Mouse (Mus musculus) heart, embryonic 11.5 days (tissue): ENCODE measurements at regions not wholly inside any gene's neighbourhood (a gene's known extent, or its start where the extent isn't known, plus 50 kb on each side); places are given as distances from the start of the nearest gene placed in this dataset.

Source experiments
- ATAC-seq: fragments of 200-750 bp; cut with Nextera tagmentation; replicated peaks from 2 replicates; pipeline ENCODE4 v1.8.0; 2017; ENCODE audit warnings: moderate library complexity; ENCODE audit not compliant: insufficient number of reproducible peaks, low FRiP score, low TSS enrichment
- H3K27ac ChIP-seq: fragments of 300-500 bp; sonication (generic); 2 replicates; pipeline ENCODE4 v1.5.1; 2014; ENCODE audit warnings: mild to moderate bottlenecking, low read depth, low read length
- H3K27me3 ChIP-seq: fragments of 300-500 bp; sonication (generic); 2 replicates; pipeline ENCODE4 v1.6.1; 2014; ENCODE audit warnings: mild to moderate bottlenecking, low read length, mixed read lengths; ENCODE audit not compliant: control insufficient read depth, insufficient read depth
- H3K36me3 ChIP-seq: fragments of 300-500 bp; sonication (generic); 2 replicates; pipeline ENCODE4 v1.6.1; 2014; ENCODE audit warnings: mild to moderate bottlenecking, low read length, moderate library complexity, mixed read lengths; ENCODE audit not compliant: control insufficient read depth, insufficient read depth
- H3K4me1 ChIP-seq: fragments of 300-500 bp; sonication (generic); 2 replicates; pipeline ENCODE4 v1.6.1; 2014; ENCODE audit warnings: low read length; ENCODE audit not compliant: control insufficient read depth, insufficient read depth
- H3K4me2 ChIP-seq: fragments of 300-500 bp; sonication (generic); 2 replicates; pipeline ENCODE4 v1.6.1; 2014; ENCODE audit warnings: mild to moderate bottlenecking, moderate library complexity
- H3K4me3 ChIP-seq: fragments of 300-500 bp; sonication (generic); 2 replicates; pipeline ENCODE4 v1.5.1; 2014; ENCODE audit warnings: low read depth, low read length
- H3K9ac ChIP-seq: fragments of 300-500 bp; sonication (generic); 2 replicates; pipeline ENCODE4 v1.6.1; 2014; ENCODE audit warnings: mild to moderate bottlenecking, low read depth, low read length, moderate library complexity
- H3K9me3 ChIP-seq: fragments of 300-500 bp; sonication (generic); replicated peaks from 2 replicates; pipeline ENCODE4 v1.6.1; 2016; ENCODE audit warnings: low read length; ENCODE audit not compliant: control insufficient read depth
- WGBS: fragments of 180-500 bp; shearing (Covaris S2); extraction: QIAGEN DNeasy Blood & Tissue Kit; methylation state at CpG from one replicate; pipeline ENCODE4 v1.1.7; 2014; ENCODE audit not compliant: insufficient replicate concordance; 5-methylcytosine and 5-hydroxymethylcytosine counted together

GRCm38 (mm10) chr8:8562268-8562667 lies 98.8 kb downstream of the Efnb2 start:
- no peaks in the 10 kb centered on the region for H3K27me3 ChIP-seq
- H3K4me1 ChIP-seq, result no peaks in the 10 kb centered on the region
- no peak overlapping the region for H3K9ac ChIP-seq
- 64% methylated on average over 7 of the region's 7 CpGs for WGBS
- no peak overlapping the region for H3K4me2 ChIP-seq
- H3K9me3 ChIP-seq, result no peaks in the 10 kb centered on the region
- no peak for ATAC-seq
- no peaks in the 10 kb centered on the region for H3K36me3 ChIP-seq
- H3K27ac ChIP-seq, result no peak overlapping the region
- no peak overlapping the region for H3K4me3 ChIP-seq

DNA sequence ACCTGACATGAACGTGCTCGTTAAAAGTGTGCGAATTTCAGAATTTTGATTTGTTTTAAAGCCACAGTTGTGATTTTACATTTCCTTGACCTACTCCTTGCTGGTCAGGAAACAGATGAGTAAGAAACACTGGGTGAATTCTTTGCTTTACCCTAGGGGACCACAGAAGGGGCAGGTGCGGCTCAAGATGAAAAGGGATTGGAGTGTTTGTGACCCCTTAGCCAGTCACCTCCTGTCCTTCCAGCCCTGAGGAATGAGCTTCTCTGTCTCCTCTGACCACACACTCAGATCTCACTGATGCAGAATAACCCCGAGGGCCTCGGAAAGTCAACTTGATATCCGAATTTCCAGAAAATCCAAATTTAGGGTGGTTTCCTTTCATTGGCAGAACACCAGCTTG lies 103.0 kb downstream of the Efnb2 start:
- Histone ChIP-seq H3K4me1 (no peaks in the 10 kb centered on the region), H3K27me3 (no peaks in the 10 kb centered on the region), H3K4me2 (no peak overlapping the region), H3K27ac (no peak overlapping the region), H3K9ac (no peak overlapping the region), H3K4me3 (no peak overlapping the region), H3K9me3 (no peaks in the 10 kb centered on the region), H3K36me3 (no peaks in the 10 kb centered on the region)
- no peak for ATAC-seq
- 84% methylated on average over 7 of the region's 7 CpGs for WGBS

DNA sequence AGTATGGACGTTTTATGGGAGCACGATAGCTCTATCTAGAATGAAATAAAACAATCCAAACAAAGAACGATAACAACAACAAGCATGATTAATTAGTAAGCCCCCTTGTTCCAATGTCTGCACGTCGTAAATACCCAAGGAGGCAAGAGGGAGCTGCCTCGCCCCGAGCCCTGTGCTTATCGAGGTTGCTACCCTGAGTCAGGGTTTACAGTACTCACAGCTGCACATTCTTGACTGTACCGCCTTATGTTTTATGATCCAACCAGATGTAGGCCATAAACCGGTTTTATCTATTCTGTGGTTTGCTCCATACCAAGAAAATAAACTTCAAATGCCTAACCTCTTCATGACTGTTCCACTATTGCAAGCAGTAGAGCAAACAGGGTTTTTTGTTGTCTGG lies 104.9 kb downstream of the Efnb2 start:
- Histone ChIP-seq H3K4me3 (no peak overlapping the region), H3K27ac (no peak overlapping the region), H3K9ac (no peak overlapping the region), H3K36me3 (no peaks in the 10 kb centered on the region), H3K4me2 (no peak overlapping the region), H3K4me1 (no peaks in the 10 kb centered on the region), H3K27me3 (no peaks in the 10 kb centered on the region), H3K9me3 (no peaks in the 10 kb centered on the region)
- 85% methylated on average over 10 of the region's 10 CpGs for WGBS
- no peak for ATAC-seq

DNA sequence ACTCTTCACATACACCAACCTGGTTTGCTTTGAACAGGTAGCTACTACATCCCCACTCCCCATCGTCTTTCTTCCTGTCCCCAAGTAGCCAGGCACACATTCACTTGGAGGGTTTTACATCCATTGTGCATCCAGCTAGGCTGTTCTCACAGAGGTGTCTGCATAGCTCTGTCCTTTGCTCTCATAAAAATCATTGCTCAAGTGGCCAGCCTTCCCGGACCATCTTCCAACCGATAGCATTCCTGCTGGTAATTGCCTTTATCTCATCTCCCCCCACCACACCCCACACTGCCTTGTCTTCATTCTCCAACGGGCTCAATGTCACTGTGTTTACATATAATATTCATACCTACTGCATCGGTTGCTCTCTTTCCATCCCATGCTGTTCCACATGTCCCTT lies 106.4 kb downstream of the Efnb2 start:
- no peak overlapping the region for H3K4me2 ChIP-seq
- WGBS, result 72% methylated on average over 5 of the region's 5 CpGs
- no peak for ATAC-seq

GRCm38 (mm10) chr8:8552779-8553178 lies 108.3 kb downstream of the Efnb2 start:
- Histone ChIP-seq H3K36me3 (no peaks in the 10 kb centered on the region), H3K27me3 (no peaks in the 10 kb centered on the region), H3K27ac (no peak overlapping the region), H3K4me1 (no peaks in the 10 kb centered on the region), H3K9me3 (no peaks in the 10 kb centered on the region), H3K9ac (no peak overlapping the region), H3K4me3 (no peak overlapping the region), H3K4me2 (no peak overlapping the region)
- no peak for ATAC-seq
- WGBS, result 86% methylated on average over 1 of the region's 1 CpGs

More for the DNA sequence above, 106.4 kb downstream of the Efnb2 start:
- H3K36me3 ChIP-seq, result no peaks in the 10 kb centered on the region
- no peak overlapping the region for H3K9ac ChIP-seq
- H3K27ac ChIP-seq, result no peak overlapping the region
- H3K4me1 ChIP-seq, result no peaks in the 10 kb centered on the region
- H3K9me3 ChIP-seq, result no peaks in the 10 kb centered on the region
- no peaks in the 10 kb centered on the region for H3K27me3 ChIP-seq
- H3K4me3 ChIP-seq, result no peak overlapping the region

DNA sequence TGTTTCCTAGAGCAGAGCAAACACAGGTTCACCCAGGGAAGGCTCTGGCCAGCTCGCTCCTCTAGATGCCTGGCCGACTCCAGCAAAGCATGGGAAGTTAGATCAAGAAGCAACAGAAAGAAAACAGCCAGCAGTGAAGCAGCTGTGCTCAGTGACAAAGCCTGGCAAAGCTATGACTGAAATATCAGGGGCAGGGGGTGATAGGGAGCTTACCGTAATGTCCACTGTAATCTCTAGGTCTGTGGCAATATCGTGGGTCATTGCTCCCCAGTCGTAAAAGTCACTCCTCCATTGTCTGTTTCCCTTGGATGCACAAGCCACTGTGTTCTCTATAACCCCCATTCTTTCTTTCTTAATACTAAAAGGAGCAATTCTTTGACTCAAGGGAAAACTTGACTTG lies 124.4 kb downstream of the Efnb2 start:
- H3K4me2 ChIP-seq, result no peak overlapping the region
- no peaks in the 10 kb centered on the region for H3K27me3 ChIP-seq
- no peak overlapping the region for H3K9ac ChIP-seq
- H3K4me3 ChIP-seq, result no peak overlapping the region
- H3K36me3 ChIP-seq, result no peaks in the 10 kb centered on the region
- H3K4me1 ChIP-seq, result no peaks in the 10 kb centered on the region; the same call in 1 of the 2 replicates
- no peak for ATAC-seq
- H3K9me3 ChIP-seq, result no peaks in the 10 kb centered on the region
- WGBS, result 77% methylated on average over 5 of the region's 5 CpGs
- no peak overlapping the region for H3K27ac ChIP-seq

- Histone ChIP-seq H3K4me2 (no peak overlapping the region), H3K27ac (no peak overlapping the region), H3K27me3 (no peaks in the 10 kb centered on the region), H3K4me1 (no peaks in the 10 kb centered on the region; the same call in 1 of the 2 replicates), H3K9ac (no peak overlapping the region), H3K9me3 (no peaks in the 10 kb centered on the region), H3K36me3 (no peaks in the 10 kb centered on the region), H3K4me3 (no peak overlapping the region)
- no peak for ATAC-seq
- 59% methylated on average over 6 of the region's 6 CpGs for WGBS
Measured at GRCm38 (mm10) chr8:8534787-8535186, 126.3 kb downstream of the Efnb2 start.

DNA sequence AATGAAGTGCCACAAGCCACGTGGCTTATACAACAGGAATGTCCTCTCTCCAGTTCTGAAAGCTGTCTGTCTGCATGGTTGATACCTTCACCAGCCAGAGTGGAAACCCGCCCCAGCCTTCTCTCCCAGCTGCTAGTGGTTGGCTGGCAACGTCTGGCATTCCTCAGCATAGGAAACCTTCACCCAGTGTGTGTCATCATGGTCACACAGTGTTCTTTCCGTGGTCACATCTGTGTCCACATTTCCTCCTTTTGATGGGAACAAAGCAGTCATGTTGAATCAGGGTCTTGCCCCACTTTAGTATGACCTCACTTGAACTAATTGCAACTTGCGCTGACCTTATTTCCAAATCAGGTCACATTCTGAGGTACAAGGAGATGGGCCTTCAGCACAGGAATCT lies 128.1 kb downstream of the Efnb2 start:
- Histone ChIP-seq H3K27ac (no peak overlapping the region), H3K4me2 (no peak overlapping the region), H3K4me3 (no peak overlapping the region), H3K4me1 (no peaks in the 10 kb centered on the region; the same call in 1 of the 2 replicates), H3K9ac (no peak overlapping the region), H3K9me3 (no peaks in the 10 kb centered on the region), H3K36me3 (no peaks in the 10 kb centered on the region), H3K27me3 (no peaks in the 10 kb centered on the region)
- no peak for ATAC-seq
- 75% methylated on average over 5 of the region's 5 CpGs for WGBS

- ATAC-seq, result no peak
- Histone ChIP-seq H3K36me3 (no peaks in the 10 kb centered on the region), H3K9ac (no peak overlapping the region), H3K27ac (no peak overlapping the region), H3K4me2 (no peak overlapping the region), H3K27me3 (no peaks in the 10 kb centered on the region), H3K4me1 (no peaks in the 10 kb centered on the region; the same call in 1 of the 2 replicates), H3K9me3 (no peaks in the 10 kb centered on the region), H3K4me3 (no peak overlapping the region)
- WGBS, result 47% methylated on average over 5 of the region's 5 CpGs
Measured at GRCm38 (mm10) chr8:8530540-8530939, 130.5 kb downstream of the Efnb2 start.
